Mouse (Mus musculus) adrenal gland, adult 2 months (tissue): Measurements from ENCODE around the gene Map4k4. TPM values are rescaled to one million over a fixed set of nuclear protein-coding genes. Genes with fewer than 3 reads are reported as not detected.

Experiments
- DNase-seq: peaks from one replicate; pipeline ENCODE4 v3.0.0; 2021
- long read RNA-seq: library from polyadenylated mRNA; stranded (forward); transcript quantifications from one replicate; pipeline ENCODE4 v2.0.0, GENCODE M21; 2021
- polyA plus RNA-seq: library from polyadenylated mRNA; depleted of rRNA; stranded (reverse); fragments of >200 nt; gene quantifications from 2 replicates; pipeline ENCODE4 v1.2.3, GENCODE M21; 2012; rRNA removed
- total RNA-seq, 2 experiments: library from RNA; stranded (reverse); gene quantifications; 2 replicates each; pipeline ENCODE4 v1.2.3; 2021

The Map4k4 gene
- total RNA-seq (100 to 1,000 TPM in 1 of 2 experiments, 10 to 100 TPM in 1; 97.5 to 127 TPM), polyA plus RNA-seq (44.9 and 46.6 TPM in 2 replicates)
- long read RNA-seq, partial matches to known transcripts, result 0 of 16 reads
- long read RNA-seq, other reads (novel, unspliced or antisense), result 16 of 16 reads

- DNase-seq, result peak; percentile 93
Measured at GRCm38 (mm10) chr1:39900181-39901005, at the start of gene Map4k4. Map4k4 (plus strand) TSS chr1:39900913.

- DNase-seq, result no peak
Measured at GRCm38 (mm10) chr1:39855949-39856348, 44.8 kb upstream of the Map4k4 start.

GRCm38 (mm10) chr1:39856795-39857447, 43.8 kb upstream of the Map4k4 start:
- DNase-seq, result no peak

GRCm38 (mm10) chr1:39857448-39857820, 43.3 kb upstream of the Map4k4 start:
- DNase-seq, result no peak

- DNase-seq, result peak; percentile 13
Measured at GRCm38 (mm10) chr1:39859213-39859612, 41.5 kb upstream of the Map4k4 start.

- DNase-seq, result no peak
Measured at GRCm38 (mm10) chr1:39866367-39867141, 34.2 kb upstream of the Map4k4 start.

- no peak for DNase-seq
Measured at GRCm38 (mm10) chr1:39867142-39867525, 33.6 kb upstream of the Map4k4 start.

- DNase-seq, result peak; percentile 83
Measured at GRCm38 (mm10) chr1:39867966-39868593, 32.6 kb upstream of the Map4k4 start.

GRCm38 (mm10) chr1:39868825-39869571, 31.7 kb upstream of the Map4k4 start:
- DNase-seq, result peak; percentile 35

GRCm38 (mm10) chr1:39869721-39870201, 31.0 kb upstream of the Map4k4 start:
- peak; percentile 20 for DNase-seq

GRCm38 (mm10) chr1:39877981-39878380, 22.7 kb upstream of the Map4k4 start:
- DNase-seq, result no peak

GRCm38 (mm10) chr1:39882505-39882904, 18.2 kb upstream of the Map4k4 start:
- DNase-seq, result no peak

GRCm38 (mm10) chr1:39884803-39885515, 15.8 kb upstream of the Map4k4 start:
- no peak for DNase-seq

- DNase-seq, result no peak
Measured at GRCm38 (mm10) chr1:39887997-39888396, 12.7 kb upstream of the Map4k4 start.

- DNase-seq, result no peak
Measured at GRCm38 (mm10) chr1:39889429-39889828, 11.3 kb upstream of the Map4k4 start.

GRCm38 (mm10) chr1:39889973-39890372, 10.7 kb upstream of the Map4k4 start:
- DNase-seq, result no peak

GRCm38 (mm10) chr1:39893153-39893880, 7.4 kb upstream of the Map4k4 start:
- DNase-seq, result no peak

- no peak for DNase-seq
Measured at GRCm38 (mm10) chr1:39895097-39895496, 5.6 kb upstream of the Map4k4 start.

GRCm38 (mm10) chr1:39895506-39895905, 5.2 kb upstream of the Map4k4 start:
- DNase-seq, result no peak

GRCm38 (mm10) chr1:39896581-39896980, 4.1 kb upstream of the Map4k4 start:
- DNase-seq, result no peak
